Mouse (Mus musculus): ENCODE data around the gene Ttc3. TPM values are rescaled to one million over a fixed set of nuclear protein-coding genes. Genes with fewer than 3 reads are reported as not detected.
A peak's percentile ranks its signal among the peaks of the same experiment; 100 is the strongest.

Gene Ttc3
- polyA plus RNA-seq, 1 experiment from 2014 or later = 875 TPM

- no peak for ATAC-seq
- 86% methylated on average over 11 of the region's 11 CpGs for WGBS
- H3K4me2 ChIP-seq (ENCODE audit: low read length) = no peak overlapping the region
- H3K9ac ChIP-seq (replicated peaks; ENCODE audit: low read depth, low read length) = no peak overlapping the region
- no peak overlapping the region for H3K4me3 ChIP-seq (replicated peaks; ENCODE audit: low read length)
- H3K4me1 ChIP-seq (replicated peaks; ENCODE audit: control insufficient read depth, insufficient read depth, low read length) = no peaks in the 10 kb centered on the region
- H3K36me3 ChIP-seq (ENCODE audit: control insufficient read depth, insufficient read depth) = no peaks in the 10 kb centered on the region
- no peaks in the 10 kb centered on the region for H3K27me3 ChIP-seq (replicated peaks; ENCODE audit: control insufficient read depth, insufficient read depth, low read length)
- H3K27ac ChIP-seq (ENCODE audit: low read length) = no peak overlapping the region
- no peaks in the 10 kb centered on the region for H3K9me3 ChIP-seq (ENCODE audit: control insufficient read depth, low read length)
These were observed 13.5 kb upstream of the Ttc3 start for GRCm38 (mm10) chr16:94356776-94357494.

DNA sequence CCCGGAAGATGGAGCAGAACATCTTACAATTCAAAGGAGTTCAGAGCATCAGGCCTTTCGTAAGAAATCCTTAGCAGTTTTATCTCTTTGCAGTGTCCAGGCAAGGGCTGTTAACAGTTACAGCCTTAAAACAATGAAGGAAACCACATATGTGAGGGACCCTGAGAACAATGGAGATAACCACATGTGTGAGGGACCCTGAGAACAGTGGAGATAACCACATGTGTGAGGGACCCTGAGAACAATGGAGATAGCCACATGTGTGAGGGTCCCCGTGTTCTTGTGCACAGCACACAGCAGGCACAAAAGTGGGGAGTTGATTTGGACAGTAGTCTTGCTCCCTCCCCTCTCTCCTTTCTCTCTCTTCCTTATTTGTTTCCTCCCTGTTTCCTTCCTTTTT, 12.3 kb upstream of the Ttc3 start:
- ATAC-seq = no peak
- Histone ChIP-seq H3K4me1 (replicated peaks; ENCODE audit: control insufficient read depth, insufficient read depth, low read length) (peaks cover 3% of the 10 kb centered on the region; the same call in 1 of the 2 replicates), H3K27me3 (replicated peaks; ENCODE audit: control insufficient read depth, insufficient read depth, low read length) (no peaks in the 10 kb centered on the region), H3K4me3 (replicated peaks; ENCODE audit: low read length) (no peak overlapping the region), H3K36me3 (ENCODE audit: control insufficient read depth, insufficient read depth) (no peaks in the 10 kb centered on the region), H3K27ac (ENCODE audit: low read length) (no peak overlapping the region), H3K4me2 (ENCODE audit: low read length) (no peak overlapping the region), H3K9me3 (ENCODE audit: control insufficient read depth, low read length) (no peaks in the 10 kb centered on the region), H3K9ac (replicated peaks; ENCODE audit: low read depth, low read length) (no peak overlapping the region)
- WGBS = 86% methylated on average over 3 of the region's 3 CpGs

DNA sequence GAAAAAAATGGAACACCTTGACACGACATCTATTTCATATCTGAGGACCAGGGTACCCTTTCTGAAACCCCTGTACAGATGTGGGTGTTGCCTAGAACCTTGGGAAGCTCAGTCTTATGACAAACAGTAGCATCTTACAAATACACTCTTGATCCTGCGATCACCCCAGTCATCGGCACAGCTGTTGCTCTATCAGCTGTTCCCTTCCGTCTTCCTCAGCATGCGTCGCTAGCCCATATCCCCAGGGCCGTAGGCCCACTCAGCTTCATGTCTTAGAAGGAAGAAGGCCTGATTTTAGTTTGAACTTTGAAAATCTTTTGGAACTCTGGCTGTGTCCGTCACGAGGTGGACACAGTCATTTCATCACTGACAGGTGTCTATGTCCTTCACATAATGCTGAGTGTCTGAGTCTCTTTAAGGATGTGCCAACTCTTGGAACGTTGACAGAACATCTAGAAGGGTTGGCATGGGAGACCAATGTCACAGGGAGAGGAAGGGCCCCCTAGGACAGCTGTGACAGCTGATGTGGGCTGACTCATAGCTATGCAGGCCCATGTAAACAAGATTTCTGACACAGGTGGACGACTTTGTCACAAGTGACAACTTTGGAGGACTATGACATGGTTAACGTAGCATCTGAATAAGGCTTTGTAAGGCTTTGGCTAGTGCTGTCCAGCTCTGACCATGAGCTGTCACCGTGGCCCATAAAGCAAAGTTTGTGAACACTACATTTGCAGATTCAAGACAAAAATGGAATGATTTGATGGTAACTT, 9.7 kb upstream of the Ttc3 start:
- Histone ChIP-seq H3K4me2 (ENCODE audit: low read length) (no peak overlapping the region), H3K4me3 (replicated peaks; ENCODE audit: low read length) (no peak overlapping the region), H3K9me3 (ENCODE audit: control insufficient read depth, low read length) (no peaks in the 10 kb centered on the region), H3K4me1 (replicated peaks; ENCODE audit: control insufficient read depth, insufficient read depth, low read length) (peaks cover 3% of the 10 kb centered on the region; the same call in 1 of the 2 replicates), H3K27me3 (replicated peaks; ENCODE audit: control insufficient read depth, insufficient read depth, low read length) (no peaks in the 10 kb centered on the region), H3K36me3 (ENCODE audit: control insufficient read depth, insufficient read depth) (peaks cover 5% of the 10 kb centered on the region), H3K9ac (replicated peaks; ENCODE audit: low read depth, low read length) (no peak overlapping the region), H3K27ac (ENCODE audit: low read length) (no peak overlapping the region)
- no peak for ATAC-seq
- WGBS = 85% methylated on average over 13 of the region's 13 CpGs

DNA sequence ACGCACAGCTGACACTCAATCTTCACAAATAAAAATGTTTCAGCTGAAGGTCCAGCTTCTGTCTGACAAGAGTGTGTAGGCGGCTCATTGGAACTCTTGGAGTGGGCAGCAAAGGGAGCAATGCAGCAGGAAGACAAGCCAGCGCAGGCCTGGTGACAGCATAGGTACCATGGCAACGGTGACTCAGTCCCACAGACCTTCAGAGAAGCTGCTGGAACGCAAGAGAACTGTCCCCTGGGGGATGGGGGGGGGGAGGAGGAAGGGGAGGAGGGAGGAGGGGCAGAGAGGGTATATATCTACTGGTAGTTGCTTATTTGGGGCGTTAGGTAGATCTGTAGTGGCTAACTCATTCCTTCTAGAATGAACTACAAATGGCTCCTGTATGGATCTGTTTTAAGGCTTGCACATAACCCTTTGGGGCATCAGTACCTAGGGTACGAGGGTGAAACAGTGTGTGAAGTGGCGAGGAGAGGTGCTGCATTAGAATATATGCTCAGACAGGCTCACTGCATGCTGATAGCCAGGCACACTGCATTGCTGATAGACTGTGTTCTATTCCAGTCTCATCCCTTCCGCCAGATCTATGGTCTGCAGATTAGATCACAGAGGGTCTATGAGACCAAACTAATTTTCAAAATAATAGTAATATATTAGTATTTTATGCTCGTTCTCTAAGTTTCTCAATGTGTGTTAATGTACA, 8.1 kb upstream of the Ttc3 start:
- peak; percentile 80; the same call in 1 of the 2 replicates for ATAC-seq
- WGBS = 52% methylated on average over 10 of the region's 10 CpGs
- Histone ChIP-seq H3K9me3 (ENCODE audit: control insufficient read depth, low read length) (no peaks in the 10 kb centered on the region), H3K9ac (replicated peaks; ENCODE audit: low read depth, low read length) (no peak overlapping the region), H3K36me3 (ENCODE audit: control insufficient read depth, insufficient read depth) (peaks cover 5% of the 10 kb centered on the region), H3K4me1 (replicated peaks; ENCODE audit: control insufficient read depth, insufficient read depth, low read length) (peaks cover 3% of the 10 kb centered on the region; the same call in 1 of the 2 replicates), H3K4me3 (replicated peaks; ENCODE audit: low read length) (no peak overlapping the region), H3K27me3 (replicated peaks; ENCODE audit: control insufficient read depth, insufficient read depth, low read length) (no peaks in the 10 kb centered on the region), H3K27ac (ENCODE audit: low read length) (no peak overlapping the region), H3K4me2 (ENCODE audit: low read length) (no peak overlapping the region)

- 90% methylated on average over 4 of the region's 4 CpGs for WGBS
- peaks cover 5% of the 10 kb centered on the region for H3K36me3 ChIP-seq (ENCODE audit: control insufficient read depth, insufficient read depth)
These were observed 6.6 kb upstream of the Ttc3 start for GRCm38 (mm10) chr16:94363814-94364213.

GRCm38 (mm10) chr16:94365435-94365834, 5.0 kb upstream of the Ttc3 start:
- ATAC-seq = no peak
- Histone ChIP-seq H3K4me2 (ENCODE audit: low read length) (no peak overlapping the region), H3K36me3 (ENCODE audit: control insufficient read depth, insufficient read depth) (peaks cover 5% of the 10 kb centered on the region), H3K9me3 (ENCODE audit: control insufficient read depth, low read length) (no peaks in the 10 kb centered on the region), H3K9ac (replicated peaks; ENCODE audit: low read depth, low read length) (no peak overlapping the region), H3K4me1 (replicated peaks; ENCODE audit: control insufficient read depth, insufficient read depth, low read length) (peaks cover 16% of the 10 kb centered on the region), H3K27me3 (replicated peaks; ENCODE audit: control insufficient read depth, insufficient read depth, low read length) (no peaks in the 10 kb centered on the region), H3K4me3 (replicated peaks; ENCODE audit: low read length) (no peak overlapping the region), H3K27ac (ENCODE audit: low read length) (no peak overlapping the region)
- 91% methylated on average over 3 of the region's 3 CpGs for WGBS

More at GRCm38 (mm10) chr16:94363814-94364213, 6.6 kb upstream of the Ttc3 start:
- Histone ChIP-seq H3K27ac (ENCODE audit: low read length) (no peak overlapping the region), H3K9ac (replicated peaks; ENCODE audit: low read depth, low read length) (no peak overlapping the region), H3K4me3 (replicated peaks; ENCODE audit: low read length) (no peak overlapping the region), H3K27me3 (replicated peaks; ENCODE audit: control insufficient read depth, insufficient read depth, low read length) (no peaks in the 10 kb centered on the region), H3K9me3 (ENCODE audit: control insufficient read depth, low read length) (no peaks in the 10 kb centered on the region), H3K4me1 (replicated peaks; ENCODE audit: control insufficient read depth, insufficient read depth, low read length) (peaks cover 8% of the 10 kb centered on the region), H3K4me2 (ENCODE audit: low read length) (no peak overlapping the region)
- ATAC-seq = no peak

GRCm38 (mm10) chr16:94369596-94370172, 734 bp upstream of the Ttc3 start:
- Histone ChIP-seq H3K27ac (ENCODE audit: low read length) (peak overlapping the region; percentile 100), H3K9me3 (ENCODE audit: control insufficient read depth, low read length) (no peaks in the 10 kb centered on the region), H3K36me3 (ENCODE audit: control insufficient read depth, insufficient read depth) (peaks cover 3% of the 10 kb centered on the region; the same call in 1 of the 2 replicates), H3K4me3 (replicated peaks; ENCODE audit: low read length) (peak overlapping the region; percentile 94), H3K4me2 (ENCODE audit: low read length) (peak overlapping the region; percentile 88), H3K9ac (replicated peaks; ENCODE audit: low read depth, low read length) (peak overlapping the region; percentile 96), H3K4me1 (replicated peaks; ENCODE audit: control insufficient read depth, insufficient read depth, low read length) (peaks cover 24% of the 10 kb centered on the region), H3K27me3 (replicated peaks; ENCODE audit: control insufficient read depth, insufficient read depth, low read length) (no peaks in the 10 kb centered on the region)
- WGBS = 6% methylated on average over 6 of the region's 6 CpGs
- ATAC-seq = no peak

DNA sequence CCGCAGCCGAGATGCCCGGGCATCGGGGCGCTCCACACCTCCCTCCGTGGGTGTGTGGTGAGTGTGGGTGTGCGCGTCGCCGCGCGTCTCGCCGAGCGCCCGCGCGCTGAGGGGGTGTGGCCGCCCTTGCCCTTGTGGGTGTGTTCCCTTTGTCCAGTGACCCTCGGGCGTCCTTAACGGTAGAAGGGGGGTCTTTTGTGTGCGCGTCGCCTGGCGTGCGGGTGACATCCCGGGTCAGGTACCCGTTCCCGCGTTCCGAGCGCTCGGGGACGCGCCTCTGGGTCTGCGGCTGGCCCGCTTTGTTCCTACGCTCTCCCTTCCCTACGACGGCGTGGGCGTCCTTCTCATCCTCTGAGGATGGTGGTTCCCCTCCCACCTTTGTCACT, 490 bp downstream of the Ttc3 start:
- peaks cover 29% of the 10 kb centered on the region for H3K4me1 ChIP-seq (replicated peaks; ENCODE audit: control insufficient read depth, insufficient read depth, low read length)
- H3K27ac ChIP-seq (ENCODE audit: low read length) = peak overlapping the region; percentile 100
- H3K36me3 ChIP-seq (ENCODE audit: control insufficient read depth, insufficient read depth) = no peaks in the 10 kb centered on the region
- no peaks in the 10 kb centered on the region for H3K9me3 ChIP-seq (ENCODE audit: control insufficient read depth, low read length)
- H3K9ac ChIP-seq (replicated peaks; ENCODE audit: low read depth, low read length) = peak overlapping the region; percentile 99
- H3K4me2 ChIP-seq (ENCODE audit: low read length) = peak overlapping the region; percentile 69
- 0% methylated on average over 36 of the region's 43 CpGs for WGBS
- peak overlapping the region; percentile 94 for H3K4me3 ChIP-seq (replicated peaks; ENCODE audit: low read length)
- no peaks in the 10 kb centered on the region for H3K27me3 ChIP-seq (replicated peaks; ENCODE audit: control insufficient read depth, insufficient read depth, low read length)
- ATAC-seq = peak; percentile 61

All from forebrain, embryonic 16.5 days (tissue).